Mouse (Mus musculus) limb, embryonic 14.5 days (tissue): Measurements from ENCODE around the gene Gm30191. TPM values are rescaled to one million over a fixed set of nuclear protein-coding genes. Genes with fewer than 3 reads are reported as not detected.

Source experiments
- ATAC-seq: fragments of 200-750 bp; cut with Nextera tagmentation; 2 replicates; pipeline ENCODE4 v1.8.0; 2017; ENCODE audit warnings: low read depth, moderate number of reproducible peaks, moderate TSS enrichment; ENCODE audit not compliant: low FRiP score
- DNase-seq: peaks from one replicate; pipeline ENCODE4 v3.0.0-alpha.2; 2015; ENCODE audit warnings: low spot score
- H3K27ac ChIP-seq: fragments of 300-500 bp; sonication (generic); replicated peaks from 2 replicates; pipeline ENCODE4 v1.5.1; 2014; ENCODE audit warnings: low read depth, mild to moderate bottlenecking, low read length, moderate library complexity, mixed read lengths
- H3K27me3 ChIP-seq: fragments of 300-500 bp; sonication (generic); 2 replicates; pipeline ENCODE4 v1.6.1; 2014; ENCODE audit warnings: low read length, mixed read lengths; ENCODE audit not compliant: control insufficient read depth, insufficient read depth
- H3K36me3 ChIP-seq: fragments of 300-500 bp; sonication (generic); 2 replicates; pipeline ENCODE4 v1.6.1; 2014; ENCODE audit warnings: mild to moderate bottlenecking, low read length, moderate library complexity, mixed read lengths; ENCODE audit not compliant: control insufficient read depth, insufficient read depth
- H3K4me1 ChIP-seq: fragments of 300-500 bp; sonication (generic); 2 replicates; pipeline ENCODE4 v1.6.1; 2014; ENCODE audit warnings: antibody characterized with exemption, low read length, mixed read lengths; ENCODE audit not compliant: control insufficient read depth, insufficient read depth
- H3K4me2 ChIP-seq: fragments of 300-500 bp; sonication (generic); replicated peaks from 2 replicates; pipeline ENCODE4 v1.6.1; 2014; ENCODE audit warnings: low read depth, mild to moderate bottlenecking, low read length, moderate library complexity; ENCODE audit not compliant: severe bottlenecking
- H3K4me3 ChIP-seq: fragments of 300-500 bp; sonication (generic); replicated peaks from 2 replicates; pipeline ENCODE4 v1.5.1; 2014; ENCODE audit warnings: low read length
- H3K9ac ChIP-seq: fragments of 300-500 bp; sonication (generic); 2 replicates; pipeline ENCODE4 v1.6.1; 2014; ENCODE audit warnings: mild to moderate bottlenecking, low read depth, low read length, moderate library complexity; ENCODE audit not compliant: severe bottlenecking
- H3K9me3 ChIP-seq: fragments of 300-500 bp; sonication (generic); 2 replicates; pipeline ENCODE4 v1.6.1; 2016; ENCODE audit warnings: low read length; ENCODE audit not compliant: control insufficient read depth
- POLR2A ChIP-seq: fragments of 200-500 bp; IDR thresholded peaks from 2 replicates; pipeline ENCODE4 v1.8.0; 2012; ENCODE audit warnings: inconsistent platforms, mild to moderate bottlenecking, moderate library complexity, borderline replicate concordance; ENCODE audit not compliant: insufficient read depth, insufficient read length; ENCODE audit errors: extremely low read depth
- WGBS: fragments of 180-500 bp; shearing (Covaris S2); extraction: QIAGEN DNeasy Blood & Tissue Kit; methylation state at CpG from one replicate; pipeline ENCODE4 v1.1.7; 2014; 5-methylcytosine and 5-hydroxymethylcytosine counted together
- polyA plus RNA-seq, 2 experiments: library from polyadenylated mRNA; depleted of rRNA in 1 of 2; stranded (reverse) in 1 of 2; unstranded in 1 of 2; fragments of >200 nt; fragmentation: Nextera tagmentation in 1 of 2; extraction: Ambion mirVana in 1 of 2; gene quantifications; 2 replicates each; pipeline versions ENCODE4 v1.2.1 to v1.2.3; 2012 to 2014

Gm30191 gene
- polyA plus RNA-seq, 2 experiments = not detected

- ATAC-seq = no peak
- peaks cover 19% of the 10 kb centered on the region for H3K4me1 ChIP-seq
- no peak overlapping the region; the same call in 1 of the 2 replicates for H3K4me2 ChIP-seq
- WGBS = 19% methylated on average over 12 of the region's 19 CpGs
- H3K27me3 ChIP-seq = peaks cover 28% of the 10 kb centered on the region
- no peak overlapping the region for H3K9ac ChIP-seq
- no peak overlapping the region for H3K4me3 ChIP-seq
- H3K36me3 ChIP-seq = no peaks in the 10 kb centered on the region
- peak; percentile 19 for DNase-seq
- H3K9me3 ChIP-seq = no peaks in the 10 kb centered on the region
- no peak for TF ChIP-seq POLR2A
- H3K27ac ChIP-seq = no peak overlapping the region
Observed at GRCm38 (mm10) chr4:134256407-134257197, 9.9 kb downstream of the Gm30191 start.

- TF ChIP-seq POLR2A = no peak
- no peaks in the 10 kb centered on the region for H3K36me3 ChIP-seq
- peaks cover 20% of the 10 kb centered on the region for H3K27me3 ChIP-seq
- ATAC-seq (no peak), DNase-seq (no peak)
- H3K4me3 ChIP-seq = no peak overlapping the region
- WGBS = 22% methylated on average over 11 of the region's 11 CpGs
- no peak overlapping the region for H3K4me2 ChIP-seq
- H3K9ac ChIP-seq = no peak overlapping the region; the same call in 1 of the 2 replicates
- no peaks in the 10 kb centered on the region for H3K9me3 ChIP-seq
- no peak overlapping the region for H3K27ac ChIP-seq
- peaks cover 14% of the 10 kb centered on the region for H3K4me1 ChIP-seq
Observed at GRCm38 (mm10) chr4:134257198-134258009, 10.7 kb downstream of the Gm30191 start.

- DNase-seq (no peak), ATAC-seq (no peak)
- TF ChIP-seq POLR2A = no peak
- Histone ChIP-seq H3K27me3 (peaks cover 11% of the 10 kb centered on the region), H3K4me3 (no peak overlapping the region), H3K4me2 (no peak overlapping the region), H3K27ac (no peak overlapping the region), H3K4me1 (peaks cover 12% of the 10 kb centered on the region), H3K9ac (no peak overlapping the region), H3K9me3 (no peaks in the 10 kb centered on the region), H3K36me3 (no peaks in the 10 kb centered on the region)
- WGBS = 76% methylated on average over 11 of the region's 11 CpGs
Observed at GRCm38 (mm10) chr4:134258354-134258753, 11.6 kb downstream of the Gm30191 start.

- H3K9me3 ChIP-seq = no peaks in the 10 kb centered on the region
- H3K27ac ChIP-seq = no peak overlapping the region
- no peak overlapping the region for H3K9ac ChIP-seq
- H3K4me1 ChIP-seq = no peaks in the 10 kb centered on the region
- no peak for TF ChIP-seq POLR2A
- DNase-seq (no peak), ATAC-seq (no peak)
- H3K4me2 ChIP-seq = no peak overlapping the region
- no peaks in the 10 kb centered on the region for H3K36me3 ChIP-seq
- H3K4me3 ChIP-seq = no peak overlapping the region
- no peaks in the 10 kb centered on the region for H3K27me3 ChIP-seq
- 28% methylated on average over 6 of the region's 6 CpGs for WGBS
Observed at GRCm38 (mm10) chr4:134263191-134263590, 16.5 kb downstream of the Gm30191 start.

GRCm38 (mm10) chr4:134265860-134266585 lies 19.3 kb downstream of the Gm30191 start:
- H3K4me2 ChIP-seq = no peak overlapping the region
- H3K4me1 ChIP-seq = no peaks in the 10 kb centered on the region
- no peak for TF ChIP-seq POLR2A
- DNase-seq (no peak), ATAC-seq (no peak)
- no peak overlapping the region for H3K27ac ChIP-seq
- no peaks in the 10 kb centered on the region for H3K9me3 ChIP-seq
- no peaks in the 10 kb centered on the region for H3K36me3 ChIP-seq
- 54% methylated on average over 9 of the region's 9 CpGs for WGBS
- no peaks in the 10 kb centered on the region for H3K27me3 ChIP-seq
- no peak overlapping the region for H3K4me3 ChIP-seq
- no peak overlapping the region for H3K9ac ChIP-seq
